Mouse (Mus musculus) thymus, adult 2 months (tissue): ENCODE data around the gene Ugt1a6a. TPM values are rescaled to one million over a fixed set of nuclear protein-coding genes. Genes with fewer than 3 reads are reported as not detected.

Experiments used
- DNase-seq: peaks from one replicate; pipeline ENCODE4 v3.0.0; 2021
- H3K27ac ChIP-seq: fragments of 200-500 bp; 2 replicates; pipeline ENCODE4 v1.5.1; 2012; ENCODE audit warnings: low read length, control low read depth; ENCODE audit not compliant: control insufficient read depth, insufficient read depth
- H3K27me3 ChIP-seq: fragments of 200-500 bp; 2 replicates; pipeline ENCODE4 v1.6.1; 2012; ENCODE audit warnings: mild to moderate bottlenecking, low read length, moderate library complexity, mixed read lengths; ENCODE audit not compliant: control insufficient read depth, insufficient read depth
- H3K36me3 ChIP-seq: fragments of 200-500 bp; 2 replicates; pipeline ENCODE4 v1.6.1; 2012; ENCODE audit warnings: mild to moderate bottlenecking, low read length, moderate library complexity; ENCODE audit not compliant: control insufficient read depth, insufficient read depth
- H3K4me1 ChIP-seq: fragments of 200-500 bp; replicated peaks from 2 replicates; pipeline ENCODE4 v1.6.1; 2012; ENCODE audit warnings: low read length; ENCODE audit not compliant: control insufficient read depth, insufficient read depth
- H3K4me3 ChIP-seq: fragments of 200-500 bp; 2 replicates; pipeline ENCODE4 v1.5.1; 2012; ENCODE audit warnings: mild to moderate bottlenecking, low read length, control low read depth, moderate library complexity; ENCODE audit not compliant: control insufficient read depth, insufficient read depth
- CTCF ChIP-seq: fragments of 200-500 bp; IDR thresholded peaks from 2 replicates; pipeline ENCODE4 v1.5.1; 2012; ENCODE audit warnings: mild to moderate bottlenecking, control low read depth, low read length, moderate library complexity, borderline replicate concordance; ENCODE audit not compliant: control insufficient read depth, poor library complexity, insufficient read depth; ENCODE audit errors: extremely low read depth
- POLR2A ChIP-seq: fragments of 200-500 bp; IDR thresholded peaks from 2 replicates; pipeline ENCODE4 v1.6.1; 2012; ENCODE audit warnings: mild to moderate bottlenecking, low read length, control low read depth, moderate library complexity; ENCODE audit not compliant: control insufficient read depth, poor library complexity, insufficient read depth; ENCODE audit errors: extremely low read depth
- WGBS: fragments of 180-500 bp; shearing (Covaris S2); methylation state at CpG from one replicate; pipeline ENCODE4 v1.1.7; 2018; 5-methylcytosine and 5-hydroxymethylcytosine counted together
- polyA plus RNA-seq: library from polyadenylated mRNA; depleted of rRNA; stranded (reverse); fragments of >200 nt; gene quantifications from 2 replicates; pipeline ENCODE4 v1.2.3, GENCODE M21; 2012

The Ugt1a6a gene
- polyA plus RNA-seq, 1 experiment, result 3.8 TPM

DNA sequence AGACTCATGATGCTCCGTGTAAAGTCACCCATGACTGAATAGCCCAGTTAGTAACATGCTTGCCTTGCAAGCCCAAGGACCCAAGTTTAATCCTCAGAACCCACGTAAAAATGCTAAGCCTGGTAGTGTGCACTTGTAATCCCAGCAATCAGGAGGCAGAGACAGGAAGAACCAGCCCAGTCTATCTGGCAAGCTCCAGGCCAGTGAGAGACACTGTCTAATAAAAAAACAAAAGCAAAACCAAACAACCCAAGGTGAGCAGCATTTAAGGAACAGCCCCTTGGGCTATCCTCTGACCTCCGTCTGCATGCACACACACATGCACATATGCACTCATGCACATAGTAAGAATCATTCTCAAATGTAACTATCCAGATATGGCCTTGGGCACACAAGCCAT is 95.0 kb downstream of the Ugt1a6a start:
- TF ChIP-seq CTCF (no peak), POLR2A (no peak)
- Histone ChIP-seq H3K4me3 (no peak overlapping the region), H3K4me1 (no peaks in the 10 kb centered on the region), H3K36me3 (no peaks in the 10 kb centered on the region), H3K27ac (no peak overlapping the region), H3K27me3 (no peaks in the 10 kb centered on the region)
- WGBS, result 87% methylated on average over 3 of the region's 3 CpGs
- DNase-seq, result no peak

DNA sequence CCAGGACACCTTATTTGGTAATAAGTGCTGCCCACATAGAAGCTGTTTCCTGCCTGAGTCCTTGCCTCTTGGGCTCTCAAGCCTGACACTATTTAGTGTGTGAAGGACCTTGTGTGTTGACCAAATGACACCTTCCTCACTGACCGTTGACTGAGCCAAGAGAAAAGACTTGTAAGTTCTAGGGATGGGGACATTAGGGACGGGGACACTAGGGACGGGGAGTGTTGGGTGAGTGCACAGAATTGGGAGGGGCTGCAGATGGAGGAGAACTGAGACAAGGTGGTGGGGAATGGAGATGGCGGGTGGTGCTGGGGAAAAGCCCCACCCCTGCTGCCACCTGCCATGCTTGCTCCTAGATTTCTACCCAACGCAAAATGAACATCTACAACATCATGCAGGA is 95.4 kb downstream of the Ugt1a6a start:
- no peak overlapping the region for H3K4me3 ChIP-seq
- no peaks in the 10 kb centered on the region for H3K27me3 ChIP-seq
- H3K4me1 ChIP-seq, result no peaks in the 10 kb centered on the region
- H3K27ac ChIP-seq, result no peak overlapping the region
- WGBS, result 90% methylated on average over 5 of the region's 5 CpGs
- DNase-seq, result no peak
- TF ChIP-seq CTCF, result no peak
- TF ChIP-seq POLR2A, result no peak
- H3K36me3 ChIP-seq, result no peaks in the 10 kb centered on the region

DNA sequence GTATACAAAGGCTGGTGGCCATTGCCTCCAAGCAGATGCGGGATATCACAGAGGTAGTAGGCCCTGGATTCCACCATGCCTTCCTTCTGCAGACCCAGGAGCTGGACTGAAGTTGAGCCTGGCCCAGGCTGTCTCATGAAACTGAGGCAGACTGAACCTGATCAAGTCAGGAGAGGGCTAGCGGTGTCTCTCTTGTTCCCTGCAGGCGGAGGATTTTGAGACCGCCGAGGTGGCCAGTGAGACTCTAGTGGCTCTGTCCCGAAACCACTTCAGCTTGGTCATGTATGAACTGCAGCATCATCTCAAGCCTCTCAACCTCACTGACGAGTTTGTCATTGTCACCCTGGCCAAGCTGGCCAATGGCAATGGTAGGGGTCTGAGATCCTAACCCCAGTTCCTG is 95.8 kb downstream of the Ugt1a6a start:
- TF ChIP-seq CTCF (no peak), POLR2A (no peak)
- no peak for DNase-seq
- 74% methylated on average over 7 of the region's 7 CpGs for WGBS

DNA sequence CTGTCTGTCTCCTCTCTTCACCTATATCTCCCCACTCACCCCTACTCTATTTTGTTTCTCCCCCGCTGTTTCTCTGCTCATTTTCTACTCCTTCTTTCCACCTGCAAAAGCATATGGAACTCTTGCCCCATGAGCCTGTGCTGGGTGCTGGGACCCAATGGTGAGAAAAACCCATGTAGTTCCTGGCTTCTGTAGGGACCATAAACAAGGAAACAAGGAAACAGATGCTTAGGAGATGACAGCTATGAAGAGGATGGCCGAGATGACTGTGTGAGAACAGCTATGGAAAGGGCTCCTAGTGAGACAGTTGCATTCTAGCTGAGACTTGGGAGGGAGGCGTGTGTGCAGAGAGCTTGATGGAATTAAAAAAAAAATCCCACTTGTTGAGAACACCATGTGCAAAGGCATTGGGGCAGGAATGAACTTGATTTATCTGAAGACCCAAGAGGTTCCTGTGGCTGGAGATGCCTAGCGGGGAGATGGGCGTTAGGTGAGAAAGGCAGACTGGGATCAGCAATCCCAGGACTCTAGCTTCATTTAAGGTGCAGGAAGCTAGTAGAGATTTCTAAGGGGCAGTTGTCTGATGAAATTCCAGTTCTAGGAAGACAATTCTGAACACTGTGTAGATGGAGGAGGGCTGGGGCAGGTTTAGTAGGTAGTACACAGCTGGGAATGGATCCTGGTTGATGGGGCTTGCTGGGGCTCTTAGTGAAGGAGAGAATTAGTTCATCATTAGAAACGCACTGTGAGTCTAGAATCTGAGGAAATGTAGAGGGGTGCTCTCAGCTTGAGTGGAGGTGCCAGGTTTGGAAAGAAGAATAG is 96.6 kb downstream of the Ugt1a6a start:
- DNase-seq, result no peak
- Histone ChIP-seq H3K4me3 (no peak overlapping the region), H3K27me3 (no peaks in the 10 kb centered on the region), H3K36me3 (no peaks in the 10 kb centered on the region), H3K27ac (no peak overlapping the region), H3K4me1 (no peaks in the 10 kb centered on the region)
- TF ChIP-seq POLR2A (no peak), CTCF (no peak)
- WGBS, result 80% methylated on average over 6 of the region's 6 CpGs

More for the DNA sequence above, 95.8 kb downstream of the Ugt1a6a start:
- Histone ChIP-seq H3K27ac (no peak overlapping the region), H3K27me3 (no peaks in the 10 kb centered on the region), H3K4me3 (no peak overlapping the region), H3K36me3 (no peaks in the 10 kb centered on the region), H3K4me1 (no peaks in the 10 kb centered on the region)

DNA sequence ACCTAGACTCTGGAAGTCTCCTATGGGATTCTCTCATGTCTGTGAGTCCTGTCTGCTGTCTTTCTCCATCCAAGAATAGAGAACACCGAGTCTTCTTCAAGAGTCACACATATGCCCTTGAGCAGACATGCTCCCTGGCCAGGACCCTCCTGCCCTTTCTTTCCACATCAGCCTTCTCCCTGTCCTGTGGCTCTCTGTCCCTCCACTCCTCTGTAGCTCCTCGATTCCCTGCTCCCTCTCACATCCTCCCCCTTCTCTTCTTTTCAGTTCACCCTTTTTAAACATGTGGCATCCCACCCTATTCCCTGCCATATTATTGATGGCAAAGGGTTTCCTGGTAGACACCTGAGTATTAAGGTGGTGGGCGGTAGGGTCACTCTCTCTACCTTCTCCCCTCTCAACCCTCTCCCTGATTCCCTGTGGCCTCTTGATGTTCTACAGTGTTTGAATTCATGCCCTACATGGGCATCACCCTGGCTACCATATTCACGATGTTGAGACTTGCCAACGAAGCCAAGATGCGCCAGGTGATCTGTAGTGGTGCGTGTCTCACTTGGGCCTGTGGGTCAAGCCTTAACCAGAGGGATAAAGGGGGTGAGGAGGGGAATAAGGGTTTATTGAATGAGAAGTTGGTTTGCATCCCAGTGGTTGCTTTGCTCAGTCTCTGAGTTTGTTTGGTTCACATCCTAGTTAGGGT is 97.3 kb downstream of the Ugt1a6a start:
- no peaks in the 10 kb centered on the region for H3K36me3 ChIP-seq
- H3K4me1 ChIP-seq, result no peaks in the 10 kb centered on the region
- H3K27ac ChIP-seq, result no peak overlapping the region
- no peak overlapping the region for H3K4me3 ChIP-seq
- 73% methylated on average over 7 of the region's 7 CpGs for WGBS
- TF ChIP-seq CTCF, result no peak
- TF ChIP-seq POLR2A, result no peak
- H3K27me3 ChIP-seq, result no peaks in the 10 kb centered on the region
- no peak for DNase-seq

DNA sequence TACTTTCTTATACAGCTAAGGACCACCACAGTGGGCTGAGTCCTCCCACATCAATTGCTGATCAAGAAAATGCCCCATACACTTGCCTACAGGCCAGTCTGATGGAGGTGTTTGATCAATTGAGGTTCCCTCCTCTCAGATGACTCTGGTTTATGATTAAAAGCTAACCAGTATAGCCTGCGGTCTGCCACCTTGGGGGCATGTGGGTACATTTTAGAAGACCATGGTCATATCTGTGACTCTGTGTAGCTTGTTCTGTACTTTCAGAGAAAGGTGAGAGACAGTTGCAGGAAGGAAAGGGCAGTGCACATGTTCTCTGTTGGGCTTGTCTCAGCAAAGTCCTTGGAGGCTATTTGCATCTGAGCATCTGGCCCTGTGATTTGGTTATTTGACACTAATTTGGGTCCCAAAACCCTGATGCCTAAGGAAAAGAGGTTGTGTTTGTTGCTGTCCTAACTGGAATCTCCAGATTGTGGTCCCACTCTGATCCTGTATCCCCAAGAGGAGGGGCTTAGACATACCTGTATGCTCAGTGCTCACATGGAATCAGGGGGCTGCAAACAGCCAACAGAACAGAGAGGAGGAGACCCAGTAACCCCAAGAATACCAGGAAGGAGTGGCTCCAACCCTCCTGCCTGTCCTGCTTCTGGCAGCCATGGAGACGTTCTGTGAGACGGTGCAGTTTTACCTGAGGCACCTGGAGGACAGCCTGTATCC is 98.2 kb downstream of the Ugt1a6a start:
- Histone ChIP-seq H3K4me1 (no peaks in the 10 kb centered on the region), H3K27me3 (no peaks in the 10 kb centered on the region), H3K36me3 (no peaks in the 10 kb centered on the region), H3K4me3 (no peak overlapping the region), H3K27ac (no peak overlapping the region)
- TF ChIP-seq POLR2A (no peak), CTCF (no peak)
- no peak for DNase-seq
- 62% methylated on average over 3 of the region's 3 CpGs for WGBS
